Mouse (Mus musculus) kidney, adult 2 months (tissue): ENCODE results near the gene Hist1h3a.

ENCODE experiments used
- CTCF ChIP-seq: fragments of 200-500 bp; conservative IDR thresholded peaks from 2 replicates; pipeline ENCODE4 v1.5.1; 2011; ENCODE audit warnings: low read depth, mild to moderate bottlenecking, control low read depth, low read length, moderate library complexity, mixed read lengths; ENCODE audit not compliant: insufficient read depth, insufficient read length
- POLR2A ChIP-seq: fragments of 200-500 bp; IDR thresholded peaks from one replicate; pipeline ENCODE4 v1.6.1; 2011; ENCODE audit warnings: low read depth, low read length, control low read depth

GRCm38 (mm10) chr13:23732156-23732804, 29.9 kb downstream of the Hist1h3a start:
- TF ChIP-seq CTCF (peak; percentile 30; the same call in 1 of the 2 replicates), POLR2A (no peak)
